Mouse (Mus musculus) frontal cortex, adult (tissue): ENCODE results near the gene 4833439L19Rik.

Experiments
- ATAC-seq: cut with Nextera tagmentation; 2 replicates; pipeline ENCODE4 v1.9.2; 2017; ENCODE audit warnings: mild to moderate bottlenecking, moderate library complexity, mixed read lengths; ENCODE audit not compliant: low TSS enrichment

Gene 4833439L19Rik

GRCm38 (mm10) chr13:54582126-54582525 lies 16.9 kb upstream of the 4833439L19Rik start:
- ATAC-seq: no peak

GRCm38 (mm10) chr13:54581385-54581784 lies 16.1 kb upstream of the 4833439L19Rik start:
- no peak for ATAC-seq

- no peak for ATAC-seq
These were observed 12.6 kb upstream of the 4833439L19Rik start for GRCm38 (mm10) chr13:54577652-54578507.

GRCm38 (mm10) chr13:54575489-54575888 lies 10.3 kb upstream of the 4833439L19Rik start:
- no peak for ATAC-seq

- ATAC-seq: peak; percentile 81
These were observed 9.7 kb upstream of the 4833439L19Rik start, which contains the start of gene Arl10 for GRCm38 (mm10) chr13:54574854-54575481. Gene Arl10 (plus strand): TSS chr13:54575015.

GRCm38 (mm10) chr13:54572621-54573020 lies 7.4 kb upstream of the 4833439L19Rik start:
- ATAC-seq: no peak

GRCm38 (mm10) chr13:54571637-54572036 lies 6.4 kb upstream of the 4833439L19Rik start:
- no peak for ATAC-seq

- no peak for ATAC-seq
These were observed 5.5 kb upstream of the 4833439L19Rik start for GRCm38 (mm10) chr13:54570736-54571135.

GRCm38 (mm10) chr13:54569282-54569681 lies 4.0 kb upstream of the 4833439L19Rik start:
- ATAC-seq: no peak

GRCm38 (mm10) chr13:54568380-54568779 lies 3.1 kb upstream of the 4833439L19Rik start:
- ATAC-seq: no peak

GRCm38 (mm10) chr13:54565594-54566345 lies 535 bp upstream of the 4833439L19Rik start:
- ATAC-seq: peak; percentile 34

GRCm38 (mm10) chr13:54564232-54565200 lies 719 bp downstream of the 4833439L19Rik start:
- ATAC-seq: peak; percentile 17; the same call in 1 of the 2 replicates

GRCm38 (mm10) chr13:54562562-54562961 lies 2.7 kb downstream of the 4833439L19Rik start:
- ATAC-seq: no peak

GRCm38 (mm10) chr13:54560608-54561007 lies 4.6 kb downstream of the 4833439L19Rik start:
- peak; percentile 46 for ATAC-seq

GRCm38 (mm10) chr13:54559656-54560055 lies 5.6 kb downstream of the 4833439L19Rik start:
- no peak for ATAC-seq

GRCm38 (mm10) chr13:54557652-54558051 lies 7.6 kb downstream of the 4833439L19Rik start:
- ATAC-seq: peak; percentile 60

GRCm38 (mm10) chr13:54556796-54557195 lies 8.4 kb downstream of the 4833439L19Rik start:
- no peak for ATAC-seq

- ATAC-seq: no peak
These were observed 9.1 kb downstream of the 4833439L19Rik start for GRCm38 (mm10) chr13:54556176-54556575.

GRCm38 (mm10) chr13:54548036-54548435 lies 17.2 kb downstream of the 4833439L19Rik start:
- no peak for ATAC-seq

- ATAC-seq: no peak
These were observed 33.1 kb downstream of the 4833439L19Rik start for GRCm38 (mm10) chr13:54532134-54532533.

GRCm38 (mm10) chr13:54527140-54527539 lies 38.1 kb downstream of the 4833439L19Rik start:
- no peak for ATAC-seq
